Mouse (Mus musculus) liver, adult 2 months (tissue): ENCODE data around the gene Dcn. TPM values are rescaled to one million over a fixed set of nuclear protein-coding genes. Genes with fewer than 3 reads are reported as not detected.

Source experiments
- DNase-seq: peaks from one replicate; pipeline ENCODE4 v3.0.0-alpha.2; 2011; ENCODE audit warnings: low read depth, low spot score; ENCODE audit errors: extremely low read depth
- H3K27ac ChIP-seq: fragments of 200-500 bp; replicated peaks from 2 replicates; pipeline ENCODE4 v1.5.1; 2012; ENCODE audit warnings: low read depth, mild to moderate bottlenecking, control low read depth, inconsistent platforms, low read length; ENCODE audit not compliant: insufficient read depth
- H3K27me3 ChIP-seq: fragments of 200-500 bp; 2 replicates; pipeline ENCODE4 v1.6.1; 2012; ENCODE audit warnings: mild to moderate bottlenecking, moderate library complexity, low read length, inconsistent platforms; ENCODE audit not compliant: control insufficient read depth, insufficient read depth
- H3K36me3 ChIP-seq: fragments of 200-500 bp; 2 replicates; pipeline ENCODE4 v1.6.1; 2012; ENCODE audit warnings: low read length, inconsistent platforms; ENCODE audit not compliant: control insufficient read depth, insufficient read depth
- H3K4me1 ChIP-seq: fragments of 200-500 bp; 2 replicates; pipeline ENCODE4 v1.6.1; 2011; ENCODE audit warnings: low read length; ENCODE audit not compliant: control insufficient read depth, insufficient read depth
- H3K4me3 ChIP-seq: fragments of 200-500 bp; 2 replicates; pipeline ENCODE4 v1.5.1; 2011; ENCODE audit warnings: low read depth, mild to moderate bottlenecking, control low read depth, low read length, moderate library complexity; ENCODE audit not compliant: insufficient read depth
- H3K79me2 ChIP-seq: fragments of 200-500 bp; 2 replicates; pipeline ENCODE4 v1.6.1; 2012; ENCODE audit warnings: inconsistent platforms, mild to moderate bottlenecking, low read length, moderate library complexity; ENCODE audit not compliant: control insufficient read depth, insufficient read depth
- H3K9ac ChIP-seq: fragments of 200-500 bp; 2 replicates; pipeline ENCODE4 v1.6.1; 2012; ENCODE audit warnings: low read depth, mild to moderate bottlenecking, control low read depth, inconsistent platforms, low read length
- CTCF ChIP-seq: fragments of 200-500 bp; IDR thresholded peaks from 2 replicates; pipeline ENCODE4 v1.5.1; 2011; ENCODE audit warnings: low read depth, low read length, control low read depth
- POLR2A ChIP-seq: fragments of 200-500 bp; IDR thresholded peaks from 2 replicates; pipeline ENCODE4 v1.6.1; 2011; ENCODE audit warnings: low read length, control low read depth; ENCODE audit not compliant: insufficient read depth; ENCODE audit errors: extremely low read depth
- WGBS: fragments of 180-500 bp; shearing (Covaris S2); methylation state at CpG from one replicate; pipeline ENCODE4 v1.1.7; 2018; 5-methylcytosine and 5-hydroxymethylcytosine counted together
- polyA plus RNA-seq: library from polyadenylated mRNA; depleted of rRNA; stranded (reverse); fragments of >200 nt; gene quantifications from 2 replicates; pipeline ENCODE4 v1.2.3, GENCODE M21; 2012
- total RNA-seq: library from RNA; depleted of rRNA; stranded (reverse); fragments of >200 nt; gene quantifications from 2 replicates; pipeline ENCODE4 v1.2.3, GENCODE M21; 2014

Dcn gene
- total and polyA plus RNA-seq, 2 experiments: 90.9 to 182 TPM

- H3K36me3 ChIP-seq: no peaks in the 10 kb centered on the region
- 92% methylated on average over 7 of the region's 7 CpGs for WGBS
- H3K27ac ChIP-seq: no peak overlapping the region
- TF ChIP-seq CTCF (no peak), POLR2A (no peak)
- no peak for DNase-seq
- no peaks in the 10 kb centered on the region for H3K27me3 ChIP-seq
- no peak overlapping the region for H3K4me3 ChIP-seq
- H3K9ac ChIP-seq: no peak overlapping the region
- no peaks in the 10 kb centered on the region for H3K4me1 ChIP-seq
- no peaks in the 10 kb centered on the region for H3K79me2 ChIP-seq
These were observed 22.4 kb upstream of the Dcn start for GRCm38 (mm10) chr10:97456993-97457392.

DNA sequence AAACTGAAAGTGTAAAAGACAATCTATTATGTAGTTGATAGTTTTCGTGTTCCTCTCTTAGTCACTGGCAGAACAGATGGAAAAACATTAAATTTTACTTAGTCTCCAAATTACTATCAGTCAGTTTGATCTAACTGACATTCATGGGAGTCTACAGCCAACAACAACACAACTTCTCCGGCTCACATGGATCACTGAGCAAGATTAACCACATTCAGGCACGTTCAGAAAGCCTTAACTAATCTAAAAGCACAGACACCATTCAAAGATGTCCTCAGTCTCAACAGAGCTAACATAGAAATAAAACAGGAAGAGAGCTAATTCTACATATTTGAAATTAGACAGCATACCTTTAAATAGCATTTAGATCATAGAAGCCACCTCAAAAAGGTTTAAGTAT is 12.6 kb upstream of the Dcn start:
- Histone ChIP-seq H3K27ac (no peak overlapping the region), H3K79me2 (no peaks in the 10 kb centered on the region), H3K4me3 (no peak overlapping the region), H3K4me1 (no peaks in the 10 kb centered on the region), H3K9ac (no peak overlapping the region), H3K27me3 (no peaks in the 10 kb centered on the region), H3K36me3 (no peaks in the 10 kb centered on the region)
- no peak for TF ChIP-seq POLR2A
- TF ChIP-seq CTCF: no peak
- DNase-seq: no peak
- WGBS: 75% methylated on average over 3 of the region's 3 CpGs

- no peaks in the 10 kb centered on the region for H3K36me3 ChIP-seq
- DNase-seq: peak; percentile 36
- no peaks in the 10 kb centered on the region for H3K27me3 ChIP-seq
- no peaks in the 10 kb centered on the region for H3K4me1 ChIP-seq
- no peak overlapping the region for H3K9ac ChIP-seq
- H3K27ac ChIP-seq: no peak overlapping the region
- WGBS: 39% methylated on average over 3 of the region's 3 CpGs
- TF ChIP-seq CTCF: no peak
- no peak overlapping the region for H3K4me3 ChIP-seq
- H3K79me2 ChIP-seq: no peaks in the 10 kb centered on the region
These were observed 9.8 kb upstream of the Dcn start for GRCm38 (mm10) chr10:97469411-97470140.

DNA sequence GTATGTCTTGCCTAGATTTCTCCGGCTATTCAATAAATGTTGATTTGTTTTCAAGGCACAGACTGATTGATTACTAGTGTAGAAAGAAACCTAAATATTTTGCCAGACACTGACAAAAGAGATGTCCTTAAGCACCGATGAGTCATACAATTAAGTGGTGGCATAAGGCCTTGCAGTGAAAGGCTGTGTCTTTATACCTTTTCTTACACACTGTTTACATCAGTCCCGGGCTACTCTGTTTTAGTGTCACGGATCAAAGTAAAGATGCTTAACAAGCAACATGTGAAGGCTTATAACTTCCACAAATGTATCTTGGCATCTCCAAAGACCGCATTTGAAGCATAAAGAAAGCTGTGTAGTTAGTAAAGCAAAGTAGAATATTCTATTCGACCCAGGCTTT is 3.9 kb upstream of the Dcn start:
- Histone ChIP-seq H3K9ac (no peak overlapping the region), H3K79me2 (no peaks in the 10 kb centered on the region), H3K4me1 (no peaks in the 10 kb centered on the region), H3K27ac (no peak overlapping the region), H3K27me3 (no peaks in the 10 kb centered on the region), H3K36me3 (no peaks in the 10 kb centered on the region), H3K4me3 (no peak overlapping the region)
- TF ChIP-seq CTCF: no peak
- TF ChIP-seq POLR2A: no peak
- DNase-seq: no peak
- WGBS: 73% methylated on average over 6 of the region's 6 CpGs

DNA sequence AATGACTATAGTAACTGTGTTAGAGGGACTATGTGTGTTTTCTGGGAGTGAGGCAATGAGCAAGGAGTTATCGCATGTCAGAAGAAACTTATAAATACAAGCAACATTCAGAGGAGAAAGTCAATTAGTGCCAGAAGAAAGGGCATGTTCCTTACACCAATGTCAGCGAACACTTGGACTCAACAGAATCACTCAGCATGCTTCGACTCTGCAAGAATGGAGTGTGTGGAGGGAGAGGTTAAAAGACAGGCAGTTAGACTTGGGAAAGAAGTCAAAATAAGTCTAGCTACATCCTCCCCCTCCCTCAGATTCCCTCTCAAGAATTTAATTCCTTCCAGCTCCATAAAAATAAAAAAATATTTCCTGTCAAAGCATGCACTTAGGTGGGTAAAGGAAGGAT is 1.1 kb upstream of the Dcn start:
- H3K9ac ChIP-seq: no peak overlapping the region
- WGBS: 77% methylated on average over 3 of the region's 3 CpGs
- peak overlapping the region; percentile 29 for H3K27ac ChIP-seq
- H3K79me2 ChIP-seq: no peaks in the 10 kb centered on the region
- no peaks in the 10 kb centered on the region for H3K4me1 ChIP-seq
- TF ChIP-seq CTCF: no peak
- no peak for TF ChIP-seq POLR2A
- DNase-seq: no peak
- H3K27me3 ChIP-seq: no peaks in the 10 kb centered on the region
- H3K36me3 ChIP-seq: no peaks in the 10 kb centered on the region
- no peak overlapping the region for H3K4me3 ChIP-seq

DNA sequence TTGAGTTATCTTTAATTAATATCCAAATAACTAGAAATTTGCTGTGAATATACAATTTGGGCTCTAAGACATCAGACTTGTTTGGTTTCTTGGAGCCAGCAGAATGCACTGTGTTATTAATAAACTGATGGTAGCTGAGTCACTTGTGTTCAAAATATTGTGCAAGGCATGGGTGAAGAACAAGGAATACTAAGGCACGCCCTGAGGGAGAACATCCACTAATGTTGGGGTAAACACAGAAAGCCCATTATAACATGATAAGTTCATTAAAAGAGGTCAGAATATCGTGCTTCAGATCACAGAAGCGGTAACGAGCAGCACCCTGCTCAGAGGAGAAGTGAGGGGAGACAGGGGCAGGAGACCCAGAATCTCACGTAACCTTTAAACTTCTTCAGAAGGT is 2.7 kb downstream of the Dcn start:
- TF ChIP-seq POLR2A: no peak
- TF ChIP-seq CTCF: no peak
- H3K79me2 ChIP-seq: no peaks in the 10 kb centered on the region
- H3K4me3 ChIP-seq: peak overlapping the region; percentile 18
- no peak for DNase-seq
- H3K4me1 ChIP-seq: no peaks in the 10 kb centered on the region
- no peak overlapping the region for H3K9ac ChIP-seq
- H3K36me3 ChIP-seq: no peaks in the 10 kb centered on the region
- 84% methylated on average over 5 of the region's 5 CpGs for WGBS
- H3K27ac ChIP-seq: no peak overlapping the region; the same call in 1 of the 2 replicates
- H3K27me3 ChIP-seq: no peaks in the 10 kb centered on the region
